Mouse (Mus musculus) liver, adult 2 months (tissue): ENCODE data around the gene Cmtm8. TPM values are rescaled to one million over a fixed set of nuclear protein-coding genes. Genes with fewer than 3 reads are reported as not detected.
A peak's percentile ranks its signal among the peaks of the same experiment; 100 is the strongest.

Experiments
- DNase-seq: peaks from one replicate; pipeline ENCODE4 v3.0.0-alpha.2; 2011; ENCODE audit warnings: low read depth, low spot score; ENCODE audit errors: extremely low read depth
- H3K27ac ChIP-seq: fragments of 200-500 bp; replicated peaks from 2 replicates; pipeline ENCODE4 v1.5.1; 2012; ENCODE audit warnings: low read depth, mild to moderate bottlenecking, control low read depth, inconsistent platforms, low read length; ENCODE audit not compliant: insufficient read depth
- H3K27me3 ChIP-seq: fragments of 200-500 bp; 2 replicates; pipeline ENCODE4 v1.6.1; 2012; ENCODE audit warnings: mild to moderate bottlenecking, moderate library complexity, low read length, inconsistent platforms; ENCODE audit not compliant: control insufficient read depth, insufficient read depth
- H3K36me3 ChIP-seq: fragments of 200-500 bp; 2 replicates; pipeline ENCODE4 v1.6.1; 2012; ENCODE audit warnings: low read length, inconsistent platforms; ENCODE audit not compliant: control insufficient read depth, insufficient read depth
- H3K4me1 ChIP-seq: fragments of 200-500 bp; 2 replicates; pipeline ENCODE4 v1.6.1; 2011; ENCODE audit warnings: low read length; ENCODE audit not compliant: control insufficient read depth, insufficient read depth
- H3K4me3 ChIP-seq: fragments of 200-500 bp; 2 replicates; pipeline ENCODE4 v1.5.1; 2011; ENCODE audit warnings: low read depth, mild to moderate bottlenecking, control low read depth, low read length, moderate library complexity; ENCODE audit not compliant: insufficient read depth
- H3K79me2 ChIP-seq: fragments of 200-500 bp; 2 replicates; pipeline ENCODE4 v1.6.1; 2012; ENCODE audit warnings: inconsistent platforms, mild to moderate bottlenecking, low read length, moderate library complexity; ENCODE audit not compliant: control insufficient read depth, insufficient read depth
- H3K9ac ChIP-seq: fragments of 200-500 bp; 2 replicates; pipeline ENCODE4 v1.6.1; 2012; ENCODE audit warnings: low read depth, mild to moderate bottlenecking, control low read depth, inconsistent platforms, low read length
- CTCF ChIP-seq: fragments of 200-500 bp; IDR thresholded peaks from 2 replicates; pipeline ENCODE4 v1.5.1; 2011; ENCODE audit warnings: low read depth, low read length, control low read depth
- POLR2A ChIP-seq: fragments of 200-500 bp; IDR thresholded peaks from 2 replicates; pipeline ENCODE4 v1.6.1; 2011; ENCODE audit warnings: low read length, control low read depth; ENCODE audit not compliant: insufficient read depth; ENCODE audit errors: extremely low read depth
- WGBS: fragments of 180-500 bp; shearing (Covaris S2); methylation state at CpG from one replicate; pipeline ENCODE4 v1.1.7; 2018; 5-methylcytosine and 5-hydroxymethylcytosine counted together
- polyA plus RNA-seq: library from polyadenylated mRNA; depleted of rRNA; stranded (reverse); fragments of >200 nt; gene quantifications from 2 replicates; pipeline ENCODE4 v1.2.3, GENCODE M21; 2012
- total RNA-seq: library from RNA; depleted of rRNA; stranded (reverse); fragments of >200 nt; gene quantifications from 2 replicates; pipeline ENCODE4 v1.2.3, GENCODE M21; 2014

Cmtm8 gene
- total and polyA plus RNA-seq, 2 experiments = 77.3 to 180 TPM

- 37% methylated on average over 5 of the region's 5 CpGs for WGBS
- DNase-seq = no peak
- Histone ChIP-seq H3K27me3 (no peaks in the 10 kb centered on the region), H3K4me1 (peaks cover 15% of the 10 kb centered on the region), H3K79me2 (peaks cover 14% of the 10 kb centered on the region; the same call in 1 of the 2 replicates), H3K36me3 (no peaks in the 10 kb centered on the region), H3K9ac (no peak overlapping the region), H3K27ac (no peak overlapping the region), H3K4me3 (no peak overlapping the region)
- no peak for TF ChIP-seq POLR2A
- no peak for TF ChIP-seq CTCF
Observed at GRCm38 (mm10) chr9:114808671-114809070, 35.3 kb downstream of the Cmtm8 start.

GRCm38 (mm10) chr9:114807261-114807660 is 36.7 kb downstream of the Cmtm8 start:
- no peak for TF ChIP-seq POLR2A
- TF ChIP-seq CTCF = no peak
- H3K9ac ChIP-seq = no peak overlapping the region
- no peak overlapping the region for H3K27ac ChIP-seq
- peaks cover 15% of the 10 kb centered on the region for H3K4me1 ChIP-seq
- peaks cover 12% of the 10 kb centered on the region; the same call in 1 of the 2 replicates for H3K79me2 ChIP-seq
- H3K4me3 ChIP-seq = no peak overlapping the region
- H3K27me3 ChIP-seq = no peaks in the 10 kb centered on the region
- H3K36me3 ChIP-seq = no peaks in the 10 kb centered on the region
- no peak for DNase-seq
- 66% methylated on average over 8 of the region's 8 CpGs for WGBS

GRCm38 (mm10) chr9:114805151-114805671 is 38.7 kb downstream of the Cmtm8 start:
- Histone ChIP-seq H3K27me3 (no peaks in the 10 kb centered on the region), H3K36me3 (no peaks in the 10 kb centered on the region), H3K9ac (no peak overlapping the region), H3K4me3 (no peak overlapping the region), H3K4me1 (peaks cover 9% of the 10 kb centered on the region), H3K79me2 (peaks cover 17% of the 10 kb centered on the region; the same call in 1 of the 2 replicates), H3K27ac (peak overlapping the region; percentile 35)
- DNase-seq = peak; percentile 82
- TF ChIP-seq CTCF = no peak
- no peak for TF ChIP-seq POLR2A
- 16% methylated on average over 19 of the region's 19 CpGs for WGBS

- no peaks in the 10 kb centered on the region for H3K27me3 ChIP-seq
- no peak overlapping the region for H3K4me3 ChIP-seq
- peaks cover 9% of the 10 kb centered on the region for H3K4me1 ChIP-seq
- TF ChIP-seq CTCF = no peak
- TF ChIP-seq POLR2A = no peak
- DNase-seq = peak; percentile 65
- H3K27ac ChIP-seq = no peak overlapping the region
- H3K9ac ChIP-seq = no peak overlapping the region
- WGBS = 25% methylated on average over 1 of the region's 1 CpGs
- no peaks in the 10 kb centered on the region for H3K36me3 ChIP-seq
- peaks cover 13% of the 10 kb centered on the region; the same call in 1 of the 2 replicates for H3K79me2 ChIP-seq
Observed at GRCm38 (mm10) chr9:114802191-114802590, 41.8 kb downstream of the Cmtm8 start.

GRCm38 (mm10) chr9:114801301-114801700 is 42.7 kb downstream of the Cmtm8 start:
- 82% methylated on average over 15 of the region's 15 CpGs for WGBS
- no peak for DNase-seq
- Histone ChIP-seq H3K4me1 (peaks cover 9% of the 10 kb centered on the region), H3K27ac (no peak overlapping the region), H3K4me3 (no peak overlapping the region), H3K79me2 (peaks cover 13% of the 10 kb centered on the region; the same call in 1 of the 2 replicates), H3K9ac (no peak overlapping the region), H3K27me3 (no peaks in the 10 kb centered on the region), H3K36me3 (no peaks in the 10 kb centered on the region)
- TF ChIP-seq CTCF (no peak), POLR2A (no peak)

- 45% methylated on average over 10 of the region's 10 CpGs for WGBS
- no peak overlapping the region for H3K27ac ChIP-seq
- no peak overlapping the region for H3K4me3 ChIP-seq
- H3K36me3 ChIP-seq = peaks cover 6% of the 10 kb centered on the region
- no peak overlapping the region for H3K9ac ChIP-seq
- H3K4me1 ChIP-seq = peaks cover 2% of the 10 kb centered on the region
- H3K79me2 ChIP-seq = peaks cover 8% of the 10 kb centered on the region; the same call in 1 of the 2 replicates
- TF ChIP-seq CTCF (no peak), POLR2A (no peak)
- H3K27me3 ChIP-seq = no peaks in the 10 kb centered on the region
- DNase-seq = no peak
Observed at GRCm38 (mm10) chr9:114799498-114800107, 44.4 kb downstream of the Cmtm8 start.
